Mouse (Mus musculus): ENCODE measurements around the gene Vmn1r42.
"Not testable (repeated sequence)": the region's sequence is repeated elsewhere in the genome, so short reads cannot be mapped to it uniquely, and the experiment has no call there.

Gene Vmn1r42

GRCm38 (mm10) chr6:89876313-89876712 is at the start of gene Vmn1r42, which contains the start of gene Vmn1r43:
Gene Vmn1r42 (minus strand): TSS chr6:89876413.
Gene Vmn1r43 (minus strand): TSS chr6:89876413.
- DNase-seq, result not testable (repeated sequence)

- DNase-seq, result no peak
Observed at GRCm38 (mm10) chr6:89883812-89884211, 7.6 kb upstream of the Vmn1r42 start.

GRCm38 (mm10) chr6:89883360-89883759 is 7.1 kb upstream of the Vmn1r42 start, which contains the start of gene Vmn1r44:
Gene Vmn1r44 (plus strand): TSS chr6:89883660.
- no peak for DNase-seq

GRCm38 (mm10) chr6:89880867-89881266 is 4.7 kb upstream of the Vmn1r42 start:
- no peak for DNase-seq

- DNase-seq, result no peak
Observed at GRCm38 (mm10) chr6:89876963-89877362, 750 bp upstream of the Vmn1r42 start.

GRCm38 (mm10) chr6:89867976-89868375 is 8.2 kb downstream of the Vmn1r42 start:
- DNase-seq, result no peak

GRCm38 (mm10) chr6:89867276-89867675 is 8.9 kb downstream of the Vmn1r42 start:
- no peak for DNase-seq

GRCm38 (mm10) chr6:89863792-89864191 is 12.4 kb downstream of the Vmn1r42 start:
- no peak for DNase-seq

GRCm38 (mm10) chr6:89859839-89860238 is 16.4 kb downstream of the Vmn1r42 start:
- DNase-seq, result no peak

GRCm38 (mm10) chr6:89857552-89857951 is 18.7 kb downstream of the Vmn1r42 start:
- no peak for DNase-seq

Data from kidney, postnatal 10 days (tissue).